Mouse (Mus musculus): Measurements from ENCODE around the gene Keg1. TPM values are rescaled to one million over a fixed set of nuclear protein-coding genes. Genes with fewer than 3 reads are reported as not detected.

The Keg1 gene
- polyA plus RNA-seq, 1 experiment = not detected

GRCm38 (mm10) chr19:12762212-12763130 is 66.9 kb downstream of the Keg1 start:
- no peaks in the 10 kb centered on the region for H3K36me3 ChIP-seq (ENCODE audit: control insufficient read depth, insufficient read depth, low read length)
- H3K27me3 ChIP-seq (ENCODE audit: control insufficient read depth, insufficient read depth, low read length) = no peaks in the 10 kb centered on the region
- TF ChIP-seq POLR2A (IDR thresholded peaks at IDR 0.05; ENCODE audit: control insufficient read depth, low read depth, low read length) = no peak
- no peak for TF ChIP-seq CTCF (IDR thresholded peaks at IDR 0.05; ENCODE audit: control insufficient read depth, insufficient read depth, insufficient replicate concordance, low read depth, low read length)
- no peak overlapping the region for H3K4me3 ChIP-seq (ENCODE audit: control insufficient read depth, low read depth, low read length)
- no peaks in the 10 kb centered on the region for H3K4me1 ChIP-seq (ENCODE audit: control insufficient read depth, insufficient read depth, low read length)
- no peak overlapping the region for H3K27ac ChIP-seq (ENCODE audit: control insufficient read depth, insufficient read depth, low read depth, low read length)

- no peaks in the 10 kb centered on the region for H3K4me1 ChIP-seq (ENCODE audit: control insufficient read depth, insufficient read depth, low read length)
- TF ChIP-seq CTCF (IDR thresholded peaks at IDR 0.05; ENCODE audit: control insufficient read depth, insufficient read depth, insufficient replicate concordance, low read depth, low read length) (no peak), POLR2A (IDR thresholded peaks at IDR 0.05; ENCODE audit: control insufficient read depth, low read depth, low read length) (no peak)
- H3K4me3 ChIP-seq (ENCODE audit: control insufficient read depth, low read depth, low read length) = no peak within 1 kb of the TSS
- H3K27me3 ChIP-seq (ENCODE audit: control insufficient read depth, insufficient read depth, low read length) = no peaks in the 10 kb centered on the region
- H3K27ac ChIP-seq (ENCODE audit: control insufficient read depth, insufficient read depth, low read depth, low read length) = no peak within 1 kb of the TSS
- peaks cover 5% of the 10 kb centered on the region; the same call in 1 of the 2 replicates for H3K36me3 ChIP-seq (ENCODE audit: control insufficient read depth, insufficient read depth, low read length)
These were observed 69.7 kb downstream of the Keg1 start, which contains the start of gene Cntf for GRCm38 (mm10) chr19:12765308-12765707. Gene Cntf, minus strand, starts transcription at chr19:12765632.

Other genes starting within 250 kb of the Keg1 start
- 2.8 and 3.3 TPM in 2 replicates for gene Mpeg1, start 235.0 kb upstream of the Keg1 start, polyA plus RNA-seq (2012; rRNA removed)
- 5.7 and 6.0 TPM in 2 replicates for gene Dtx4, start 194.3 kb upstream of the Keg1 start, polyA plus RNA-seq (2012; rRNA removed)
- 0.07 and 0.11 TPM in 2 replicates for gene Fam111a, start 150.0 kb upstream of the Keg1 start, polyA plus RNA-seq (2012; rRNA removed)
- not detected in 2 replicates for gene Gm4952, start 95.8 kb upstream of the Keg1 start, polyA plus RNA-seq (2012; rRNA removed)
- not detected in 2 replicates for gene Glyat, start 62.5 kb upstream of the Keg1 start, polyA plus RNA-seq (2012; rRNA removed)
- not detected in 2 replicates for gene Olfr1442, start 25.3 kb upstream of the Keg1 start, polyA plus RNA-seq (2012; rRNA removed)
- not detected in 2 replicates for gene Olfr1443, start 17.7 kb upstream of the Keg1 start, polyA plus RNA-seq (2012; rRNA removed)
- 2.9 and 3.1 TPM in 2 replicates for gene Cntf, start 69.8 kb downstream of the Keg1 start, polyA plus RNA-seq (2012; rRNA removed)
- gene Zfp91, start 100.3 kb downstream of the Keg1 start, polyA plus RNA-seq (2012; rRNA removed) = 40.2 and 48.5 TPM in 2 replicates
- 25.4 and 27.6 TPM in 2 replicates for gene Lpxn, start 100.4 kb downstream of the Keg1 start, polyA plus RNA-seq (2012; rRNA removed)
- 0.21 and 0.41 TPM in 2 replicates for gene Gm5244, start 150.9 kb downstream of the Keg1 start, polyA plus RNA-seq (2012; rRNA removed)
- gene Olfr1444, start 161.5 kb downstream of the Keg1 start, polyA plus RNA-seq (2012; rRNA removed) = 0.96 and 1.2 TPM in 2 replicates
- gene Olfr1445, start 188.1 kb downstream of the Keg1 start, polyA plus RNA-seq (2012; rRNA removed) = 0.62 and 0.94 TPM in 2 replicates
- not detected in 2 replicates for gene Olfr1446, start 197.7 kb downstream of the Keg1 start, polyA plus RNA-seq (2012; rRNA removed)
- not detected in 2 replicates for gene Olfr1447, start 208.0 kb downstream of the Keg1 start, polyA plus RNA-seq (2012; rRNA removed)
- not detected in 2 replicates for gene Olfr1448, start 228.6 kb downstream of the Keg1 start, polyA plus RNA-seq (2012; rRNA removed)
- gene Olfr1449, start 235.1 kb downstream of the Keg1 start, polyA plus RNA-seq (2012; rRNA removed) = not detected in 2 replicates